Mouse (Mus musculus) G1E (cell line): ENCODE measurements around the gene Sdhaf3.

ENCODE experiments used
- CTCF ChIP-seq: IDR thresholded peaks from 2 replicates; pipeline ENCODE4 v1.5.1; 2012; ENCODE audit warnings: low read depth, low read length, inconsistent platforms, mixed read lengths
- GATA1 ChIP-seq: IDR thresholded peaks from 2 replicates; pipeline ENCODE4 v1.6.1; 2012; ENCODE audit warnings: borderline replicate concordance, low read length, inconsistent platforms, mixed read lengths
- GATA2 ChIP-seq: IDR thresholded peaks from 2 replicates; pipeline ENCODE4 v1.6.1; 2012; ENCODE audit warnings: low read depth, low read length, inconsistent platforms, borderline replicate concordance
- TAL1 ChIP-seq: conservative IDR thresholded peaks from 2 replicates; pipeline ENCODE4 v1.6.1; 2012; ENCODE audit warnings: low read depth, low read length, inconsistent platforms, mixed read lengths

- TF ChIP-seq GATA1 (no peak), CTCF (no peak), GATA2 (no peak), TAL1 (no peak)
Measured at GRCm38 (mm10) chr6:7082054-7082453, 126.2 kb downstream of the Sdhaf3 start.
